Mouse (Mus musculus) heart, postnatal 0 days (tissue): ENCODE data around the gene Foxc2.

Experiments used
- CTCF ChIP-seq: IDR thresholded peaks from 2 replicates; pipeline ENCODE4 v1.5.1; 2016; ENCODE audit warnings: antibody characterized with exemption, control low read depth, low read depth
- EP300 ChIP-seq: IDR thresholded peaks from 2 replicates; pipeline ENCODE4 v1.6.1; 2016; ENCODE audit warnings: antibody characterized with exemption, low read depth

DNA sequence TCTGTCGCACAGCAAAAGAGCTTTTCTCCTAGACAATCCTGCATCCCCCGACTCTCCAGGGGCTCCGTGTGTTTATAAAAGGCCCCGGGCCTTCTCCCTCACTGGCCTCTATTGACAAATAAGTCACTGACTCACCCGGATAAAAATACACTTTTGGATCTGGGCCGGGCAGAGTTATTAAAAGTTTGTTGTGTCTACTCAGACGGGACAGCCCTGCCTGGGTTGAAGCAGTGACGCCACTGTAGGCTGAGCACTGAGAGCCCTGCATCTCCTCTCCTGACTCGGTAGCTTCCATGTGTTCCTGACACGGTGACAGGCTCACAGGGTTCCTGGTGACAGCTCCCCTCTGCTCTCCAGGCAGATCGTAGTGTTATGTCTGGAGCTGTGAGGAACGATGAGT lies 36.4 kb downstream of the Foxc2 start:
- TF ChIP-seq CTCF (no peak), EP300 (no peak)
